Mouse (Mus musculus): ENCODE measurements around the gene Trpm8. TPM values are rescaled to one million over a fixed set of nuclear protein-coding genes. Genes with fewer than 3 reads are reported as not detected.

Gene Trpm8
- polyA plus RNA-seq, 1 experiment = not detected

- no peaks in the 10 kb centered on the region for H3K36me3 ChIP-seq (ENCODE audit: control insufficient read depth, insufficient read depth, low read length)
- TF ChIP-seq CTCF (IDR thresholded peaks at IDR 0.05; ENCODE audit: extremely low read depth, insufficient read length, insufficient replicate concordance, low read depth, low read length) = no peak
- no peak for TF ChIP-seq POLR2A (IDR thresholded peaks at IDR 0.05; ENCODE audit: low read depth, low read length)
- H3K4me1 ChIP-seq (ENCODE audit: control insufficient read depth, insufficient read depth, insufficient read length, low read length) = no peaks in the 10 kb centered on the region
- no peak overlapping the region for H3K4me3 ChIP-seq (ENCODE audit: low read depth, low read length)
- no peaks in the 10 kb centered on the region for H3K27me3 ChIP-seq (ENCODE audit: control insufficient read depth, insufficient read depth, low read length)
- H3K27ac ChIP-seq (ENCODE audit: insufficient read depth, low read depth, low read length) = no peak overlapping the region
- 80% methylated on average over 4 of the region's 4 CpGs for WGBS
Measured at GRCm38 (mm10) chr1:88391632-88392031, 114.2 kb downstream of the Trpm8 start.

GRCm38 (mm10) chr1:88393321-88393720 lies 115.9 kb downstream of the Trpm8 start:
- 93% methylated on average over 5 of the region's 5 CpGs for WGBS
- no peaks in the 10 kb centered on the region for H3K36me3 ChIP-seq (ENCODE audit: control insufficient read depth, insufficient read depth, low read length)

GRCm38 (mm10) chr1:88403378-88403777 lies 125.9 kb downstream of the Trpm8 start:
- no peaks in the 10 kb centered on the region for H3K36me3 ChIP-seq (ENCODE audit: control insufficient read depth, insufficient read depth, low read length)
- TF ChIP-seq POLR2A (IDR thresholded peaks at IDR 0.05; ENCODE audit: low read depth, low read length) (no peak), CTCF (IDR thresholded peaks at IDR 0.05; ENCODE audit: extremely low read depth, insufficient read length, insufficient replicate concordance, low read depth, low read length) (no peak)
- H3K27ac ChIP-seq (ENCODE audit: insufficient read depth, low read depth, low read length) = no peak overlapping the region
- WGBS = 91% methylated on average over 3 of the region's 3 CpGs
- H3K4me1 ChIP-seq (ENCODE audit: control insufficient read depth, insufficient read depth, insufficient read length, low read length) = peaks cover 12% of the 10 kb centered on the region
- H3K27me3 ChIP-seq (ENCODE audit: control insufficient read depth, insufficient read depth, low read length) = no peaks in the 10 kb centered on the region
- H3K4me3 ChIP-seq (ENCODE audit: low read depth, low read length) = no peak overlapping the region

More at GRCm38 (mm10) chr1:88393321-88393720, 115.9 kb downstream of the Trpm8 start:
- Histone ChIP-seq H3K4me1 (ENCODE audit: control insufficient read depth, insufficient read depth, insufficient read length, low read length) (no peaks in the 10 kb centered on the region), H3K27me3 (ENCODE audit: control insufficient read depth, insufficient read depth, low read length) (no peaks in the 10 kb centered on the region; the same call in 1 of the 2 replicates), H3K4me3 (ENCODE audit: low read depth, low read length) (no peak overlapping the region), H3K27ac (ENCODE audit: insufficient read depth, low read depth, low read length) (no peak overlapping the region)
- TF ChIP-seq CTCF (IDR thresholded peaks at IDR 0.05; ENCODE audit: extremely low read depth, insufficient read length, insufficient replicate concordance, low read depth, low read length) (no peak), POLR2A (IDR thresholded peaks at IDR 0.05; ENCODE audit: low read depth, low read length) (no peak)

GRCm38 (mm10) chr1:88406078-88406806 lies 128.8 kb downstream of the Trpm8 start:
- peaks cover 12% of the 10 kb centered on the region for H3K4me1 ChIP-seq (ENCODE audit: control insufficient read depth, insufficient read depth, insufficient read length, low read length)
- no peaks in the 10 kb centered on the region for H3K36me3 ChIP-seq (ENCODE audit: control insufficient read depth, insufficient read depth, low read length)
- no peak overlapping the region for H3K27ac ChIP-seq (ENCODE audit: insufficient read depth, low read depth, low read length)
- TF ChIP-seq CTCF (IDR thresholded peaks at IDR 0.05; ENCODE audit: extremely low read depth, insufficient read length, insufficient replicate concordance, low read depth, low read length) (no peak), POLR2A (IDR thresholded peaks at IDR 0.05; ENCODE audit: low read depth, low read length) (no peak)
- no peak overlapping the region for H3K4me3 ChIP-seq (ENCODE audit: low read depth, low read length)
- no peaks in the 10 kb centered on the region for H3K27me3 ChIP-seq (ENCODE audit: control insufficient read depth, insufficient read depth, low read length)
- WGBS = 46% methylated on average over 12 of the region's 12 CpGs

- 55% methylated on average over 5 of the region's 5 CpGs for WGBS
- no peaks in the 10 kb centered on the region for H3K36me3 ChIP-seq (ENCODE audit: control insufficient read depth, insufficient read depth, low read length)
- no peak within 1 kb of the TSS for H3K27ac ChIP-seq (ENCODE audit: insufficient read depth, low read depth, low read length)
- H3K4me3 ChIP-seq (ENCODE audit: low read depth, low read length) = no peak within 1 kb of the TSS
- H3K27me3 ChIP-seq (ENCODE audit: control insufficient read depth, insufficient read depth, low read length) = no peaks in the 10 kb centered on the region
- TF ChIP-seq CTCF (IDR thresholded peaks at IDR 0.05; ENCODE audit: extremely low read depth, insufficient read length, insufficient replicate concordance, low read depth, low read length) = no peak
- H3K4me1 ChIP-seq (ENCODE audit: control insufficient read depth, insufficient read depth, insufficient read length, low read length) = peaks cover 12% of the 10 kb centered on the region
Measured at GRCm38 (mm10) chr1:88406807-88407198, 129.3 kb downstream of the Trpm8 start, which contains the start of gene Spp2. Spp2 (plus strand) TSS chr1:88406961.

GRCm38 (mm10) chr1:88408340-88408739 lies 130.9 kb downstream of the Trpm8 start:
- WGBS = 35% methylated on average over 4 of the region's 4 CpGs
- Histone ChIP-seq H3K27me3 (ENCODE audit: control insufficient read depth, insufficient read depth, low read length) (no peaks in the 10 kb centered on the region), H3K27ac (ENCODE audit: insufficient read depth, low read depth, low read length) (no peak overlapping the region), H3K36me3 (ENCODE audit: control insufficient read depth, insufficient read depth, low read length) (no peaks in the 10 kb centered on the region), H3K4me1 (ENCODE audit: control insufficient read depth, insufficient read depth, insufficient read length, low read length) (peaks cover 12% of the 10 kb centered on the region), H3K4me3 (ENCODE audit: low read depth, low read length) (no peak overlapping the region)
- TF ChIP-seq POLR2A (IDR thresholded peaks at IDR 0.05; ENCODE audit: low read depth, low read length) = no peak
- no peak for TF ChIP-seq CTCF (IDR thresholded peaks at IDR 0.05; ENCODE audit: extremely low read depth, insufficient read length, insufficient replicate concordance, low read depth, low read length)

- Histone ChIP-seq H3K27ac (ENCODE audit: insufficient read depth, low read depth, low read length) (no peak overlapping the region), H3K4me1 (ENCODE audit: control insufficient read depth, insufficient read depth, insufficient read length, low read length) (peaks cover 10% of the 10 kb centered on the region), H3K36me3 (ENCODE audit: control insufficient read depth, insufficient read depth, low read length) (no peaks in the 10 kb centered on the region), H3K27me3 (ENCODE audit: control insufficient read depth, insufficient read depth, low read length) (no peaks in the 10 kb centered on the region), H3K4me3 (ENCODE audit: low read depth, low read length) (no peak overlapping the region)
- TF ChIP-seq CTCF (IDR thresholded peaks at IDR 0.05; ENCODE audit: extremely low read depth, insufficient read length, insufficient replicate concordance, low read depth, low read length) (no peak), POLR2A (IDR thresholded peaks at IDR 0.05; ENCODE audit: low read depth, low read length) (no peak)
- 79% methylated on average over 5 of the region's 5 CpGs for WGBS
Measured at GRCm38 (mm10) chr1:88412013-88412412, 134.6 kb downstream of the Trpm8 start.
